Mouse (Mus musculus) liver, embryonic 14.5 days (tissue): Measurements from ENCODE around the gene Rnf152. TPM values are rescaled to one million over a fixed set of nuclear protein-coding genes. Genes with fewer than 3 reads are reported as not detected.

Experiments
- ATAC-seq: fragments of 200-750 bp; cut with Nextera tagmentation; 2 replicates; pipeline ENCODE4 v1.8.0; 2017; ENCODE audit warnings: moderate number of reproducible peaks, mild to moderate bottlenecking, moderate library complexity; ENCODE audit not compliant: insufficient read depth
- DNase-seq, 3 experiments: peaks; one replicate each; pipeline ENCODE4 v3.0.0-alpha.2; 2012 to 2013; ENCODE audit warnings: low read depth in 3 of 3, low spot score in 3 of 3
- H3K27ac ChIP-seq: fragments of 300-500 bp; sonication (generic); 2 replicates; pipeline ENCODE4 v1.5.1; 2014; ENCODE audit warnings: moderate library complexity, mild to moderate bottlenecking, control low read depth, inconsistent platforms
- H3K27me3 ChIP-seq: fragments of 300-500 bp; sonication (generic); 2 replicates; pipeline ENCODE4 v1.6.1; 2014; ENCODE audit warnings: mild to moderate bottlenecking, low read length, moderate library complexity; ENCODE audit not compliant: control insufficient read depth, insufficient read depth
- H3K36me3 ChIP-seq: fragments of 300-500 bp; sonication (generic); replicated peaks from 2 replicates; pipeline ENCODE4 v1.6.1; 2014; ENCODE audit warnings: low read depth; ENCODE audit not compliant: control insufficient read depth, insufficient read depth
- H3K4me1 ChIP-seq, 2 experiments: fragments of 200-500 bp in 1 of 2; fragments of 300-500 bp in 1 of 2; sonication (generic) in 1 of 2; replicated peaks; 2 replicates each; pipeline ENCODE4 v1.6.1; 2012 to 2014; ENCODE audit warnings: antibody characterized with exemption in 1 of 2, inconsistent platforms in 1 of 2, low read length in 1 of 2; ENCODE audit not compliant: control insufficient read depth in 2 of 2, insufficient read depth in 2 of 2
- H3K4me2 ChIP-seq: fragments of 300-500 bp; sonication (generic); 2 replicates; pipeline ENCODE4 v1.6.1; 2014; ENCODE audit warnings: low read depth, mild to moderate bottlenecking, control low read depth, moderate library complexity
- H3K4me3 ChIP-seq, 2 experiments: fragments of 200-500 bp in 1 of 2; fragments of 300-500 bp in 1 of 2; sonication (generic) in 1 of 2; 2 replicates each; pipeline ENCODE4 v1.5.1; 2012 to 2014; ENCODE audit warnings: low read depth in 2 of 2, low read length in 2 of 2, mild to moderate bottlenecking in 2 of 2, control low read depth in 1 of 2, inconsistent platforms in 1 of 2, moderate library complexity in 1 of 2; ENCODE audit not compliant: insufficient read depth in 1 of 2
- H3K9ac ChIP-seq: fragments of 300-500 bp; sonication (generic); replicated peaks from 2 replicates; pipeline ENCODE4 v1.6.1; 2014; ENCODE audit warnings: mild to moderate bottlenecking, control low read depth, moderate library complexity
- H3K9me3 ChIP-seq: fragments of 300-500 bp; sonication (generic); 2 replicates; pipeline ENCODE4 v1.6.1; 2016; ENCODE audit warnings: low read length, mixed read lengths; ENCODE audit not compliant: control insufficient read depth
- CTCF ChIP-seq: IDR thresholded peaks from 2 replicates; pipeline ENCODE4 v1.5.1; 2016; ENCODE audit warnings: antibody characterized with exemption, low read depth, control low read depth
- EP300 ChIP-seq: IDR thresholded peaks from 2 replicates; pipeline ENCODE4 v1.6.1; 2016; ENCODE audit warnings: antibody characterized with exemption, low read depth
- WGBS: fragments of 180-500 bp; shearing (Covaris S2); extraction: QIAGEN DNeasy Blood & Tissue Kit; methylation state at CpG from one replicate; pipeline ENCODE4 v1.1.7; 2014; ENCODE audit not compliant: insufficient replicate concordance; 5-methylcytosine and 5-hydroxymethylcytosine counted together
- polyA plus RNA-seq, 2 experiments: library from polyadenylated mRNA; depleted of rRNA in 1 of 2; stranded (reverse) in 1 of 2; unstranded in 1 of 2; fragments of >200 nt; fragmentation: Nextera tagmentation in 1 of 2; extraction: Ambion mirVana in 1 of 2; gene quantifications; 2 replicates each; pipeline versions ENCODE4 v1.2.1 to v1.2.3; 2012 to 2014

Gene Rnf152
- polyA plus RNA-seq, 2 experiments, result 0.05 to 0.08 TPM

- H3K4me1 ChIP-seq, result no peaks in the 10 kb centered on the region
- no peak overlapping the region for H3K4me3 ChIP-seq
- WGBS, result 23% methylated on average over 3 of the region's 3 CpGs
- H3K27me3 ChIP-seq, result no peaks in the 10 kb centered on the region
- H3K27ac ChIP-seq, result no peak overlapping the region
- H3K36me3 ChIP-seq, result no peaks in the 10 kb centered on the region
- ATAC-seq (no peak), DNase-seq (no peak)
- H3K9ac ChIP-seq, result no peak overlapping the region
- no peak overlapping the region for H3K4me2 ChIP-seq
- TF ChIP-seq EP300 (no peak), CTCF (no peak)
- no peaks in the 10 kb centered on the region for H3K9me3 ChIP-seq
Measured at GRCm38 (mm10) chr1:105257199-105257598, 99.3 kb downstream of the Rnf152 start.

GRCm38 (mm10) chr1:105249190-105249589 lies 107.3 kb downstream of the Rnf152 start:
- no peak overlapping the region for H3K27ac ChIP-seq
- no peak for TF ChIP-seq EP300
- no peak for TF ChIP-seq CTCF
- no peaks in the 10 kb centered on the region for H3K27me3 ChIP-seq
- 43% methylated on average over 3 of the region's 3 CpGs for WGBS
- H3K4me3 ChIP-seq, result no peak overlapping the region
- no peaks in the 10 kb centered on the region for H3K4me1 ChIP-seq
- no peaks in the 10 kb centered on the region for H3K9me3 ChIP-seq
- no peak for ATAC-seq
- no peak overlapping the region for H3K9ac ChIP-seq
- no peaks in the 10 kb centered on the region for H3K36me3 ChIP-seq
- no peak for DNase-seq
- no peak overlapping the region for H3K4me2 ChIP-seq

GRCm38 (mm10) chr1:105246651-105247050 lies 109.9 kb downstream of the Rnf152 start:
- H3K4me1 ChIP-seq, result no peaks in the 10 kb centered on the region
- H3K9ac ChIP-seq, result no peak overlapping the region
- no peaks in the 10 kb centered on the region for H3K36me3 ChIP-seq
- no peak overlapping the region for H3K4me3 ChIP-seq
- H3K9me3 ChIP-seq, result no peaks in the 10 kb centered on the region
- no peak overlapping the region for H3K4me2 ChIP-seq
- no peaks in the 10 kb centered on the region for H3K27me3 ChIP-seq
- TF ChIP-seq EP300 (no peak), CTCF (no peak)
- DNase-seq (no peak), ATAC-seq (no peak)
- 63% methylated on average over 2 of the region's 2 CpGs for whole genome bisulfite sequencing
- no peak overlapping the region for H3K27ac ChIP-seq

- TF ChIP-seq EP300 (no peak), CTCF (no peak)
- Histone ChIP-seq H3K36me3 (no peaks in the 10 kb centered on the region), H3K4me2 (no peak overlapping the region), H3K27me3 (no peaks in the 10 kb centered on the region), H3K4me1 (no peaks in the 10 kb centered on the region), H3K27ac (no peak overlapping the region), H3K9ac (no peak overlapping the region), H3K9me3 (no peaks in the 10 kb centered on the region), H3K4me3 (no peak overlapping the region)
- 47% methylated on average over 3 of the region's 3 CpGs for WGBS
- DNase-seq (no peak), ATAC-seq (no peak)
Measured at GRCm38 (mm10) chr1:105246075-105246574, 110.4 kb downstream of the Rnf152 start.

GRCm38 (mm10) chr1:105243359-105244142 lies 113.0 kb downstream of the Rnf152 start:
- Histone ChIP-seq H3K4me1 (no peaks in the 10 kb centered on the region), H3K9ac (no peak overlapping the region), H3K4me3 (no peak overlapping the region), H3K27me3 (no peaks in the 10 kb centered on the region), H3K27ac (no peak overlapping the region), H3K36me3 (no peaks in the 10 kb centered on the region), H3K9me3 (no peaks in the 10 kb centered on the region), H3K4me2 (no peak overlapping the region)
- WGBS, result 29% methylated on average over 6 of the region's 6 CpGs
- TF ChIP-seq CTCF (no peak), EP300 (no peak)
- no peak for ATAC-seq
- no peak for DNase-seq
